ENCODE assay signal across 13 mouse cellular contexts in genomic region chr6:122570695-122571616, GRCm38 (mm10). TPM values are rescaled to one million over a fixed set of nuclear protein-coding genes. Genes with fewer than 3 reads are reported as not detected.
DNase-seq lines count a peak whose midpoint lies in the region; ATAC-seq and TF ChIP-seq lines count a peak whose summit lies in the region.
"Had no signal": no experiment of that assay in that cellular context is flagged by ENCODE, and none has a peak within 500 bp of the region (broad histone marks: within the 10 kb centered on the region; RNA-seq: fewer than 3 reads in every experiment).

No protein-coding gene starts in this region.

- no peak for TF ChIP-seq CTCF in bone marrow macrophage, adult 2 months (IDR thresholded peaks at IDR 0.05; ENCODE audit: low read depth, low read length)

- no peaks in the 10 kb centered on the region for H3K4me1 ChIP-seq in neural tube, embryonic 13.5 days (replicated peaks)
- peaks cover 65% of the 10 kb centered on the region for H3K4me1 ChIP-seq in bone marrow macrophage, adult 2 months (ENCODE audit: control insufficient read depth, insufficient read depth, low read length)
- no peaks in the 10 kb centered on the region; the same call in 1 of the 2 replicates for H3K4me1 ChIP-seq in liver, embryonic 13.5 days (replicated peaks)

- peak overlapping the region; percentile 59; the same call in 1 of the 2 replicates for H3K27ac ChIP-seq in neural tube, embryonic 13.5 days (replicated peaks)
- H3K27ac ChIP-seq in bone marrow macrophage, adult 2 months (ENCODE audit: insufficient read depth, low read depth, low read length): peak overlapping the region; percentile 98
- H3K27ac ChIP-seq in liver, embryonic 13.5 days: no peak overlapping the region
- H3K27ac ChIP-seq: heart, embryonic 13.5 days had no signal

- no peak for TF ChIP-seq POLR2A in bone marrow macrophage, adult 2 months (IDR thresholded peaks at IDR 0.05; ENCODE audit: borderline replicate concordance, low read depth, low read length)

- no peaks in the 10 kb centered on the region for H3K27me3 ChIP-seq in neural tube, embryonic 13.5 days
- H3K27me3 ChIP-seq in liver, embryonic 13.5 days: no peaks in the 10 kb centered on the region

- H3K4me2 ChIP-seq in neural tube, embryonic 13.5 days: no peak overlapping the region
- H3K4me2 ChIP-seq in liver, embryonic 13.5 days: no peak overlapping the region
- H3K4me2 ChIP-seq: heart, embryonic 13.5 days had no signal

- H3K4me3 ChIP-seq in neural tube, embryonic 13.5 days: no peak overlapping the region
- peak overlapping the region; percentile 28 for H3K4me3 ChIP-seq in bone marrow macrophage, adult 2 months (ENCODE audit: insufficient read depth, low read length)
- H3K4me3 ChIP-seq in liver, embryonic 13.5 days (replicated peaks): no peak overlapping the region
- H3K4me3 ChIP-seq: heart, embryonic 13.5 days had no signal

- no peak for DNase-seq in neural tube, embryonic 10.5 days (ENCODE audit: extremely low spot score, low spot score)
- DNase-seq in liver, embryonic 13.5 days: no peak
- no peak for DNase-seq in ovary, postnatal 36 days (ENCODE audit: low spot score)
- DNase-seq in kidney, postnatal 14 days: no peak
- DNase-seq in kidney, adult 18-20 months: no peak
- DNase-seq: kidney, adult 8-10 months; right cerebral cortex, postnatal 14 days had no signal

- ATAC-seq in neural tube, embryonic 13.5 days (ENCODE audit: low read depth): no peak
- ATAC-seq in liver, embryonic 13.5 days (ENCODE audit: low read depth): peak; percentile 57
- ATAC-seq: forebrain, embryonic 14.5 days had no signal

- H3K36me3 ChIP-seq in neural tube, embryonic 13.5 days: no peaks in the 10 kb centered on the region
- H3K36me3 ChIP-seq in liver, embryonic 13.5 days: no peaks in the 10 kb centered on the region
- H3K36me3 ChIP-seq: heart, embryonic 13.5 days had no signal

- no peak overlapping the region for H3K9ac ChIP-seq in neural tube, embryonic 13.5 days
- H3K9ac ChIP-seq in liver, embryonic 13.5 days: no peak overlapping the region
- H3K9ac ChIP-seq: heart, embryonic 13.5 days had no signal

- 76% methylated on average over 8 of the region's 8 CpGs for WGBS in neural tube, embryonic 13.5 days
- WGBS in liver, embryonic 13.5 days (ENCODE audit: insufficient replicate concordance): 26% methylated on average over 8 of the region's 8 CpGs

- H3K9me3 ChIP-seq in neural tube, embryonic 13.5 days: no peaks in the 10 kb centered on the region
- H3K9me3 ChIP-seq in liver, embryonic 13.5 days (replicated peaks): no peaks in the 10 kb centered on the region
- H3K9me3 ChIP-seq: heart, embryonic 13.5 days had no signal

RNA-seq across cellular contexts. Expression of gene Aicda, which starts 17.4 kb away (rescaled TPM):
- 0.45 TPM in 2 replicates for polyA plus RNA-seq in neural tube, embryonic 13.5 days (2015; fragmentation: Nextera tagmentation; extraction: Ambion mirVana)
- 0.45 TPM in 1 of 2 replicates, not detected in the other for polyA plus RNA-seq in bone marrow macrophage, adult 2 months (2012; ENCODE audit: insufficient read depth, insufficient read length, missing spikeins)
- polyA plus RNA-seq in liver, embryonic 13.5 days (2015; fragmentation: Nextera tagmentation; extraction: Ambion mirVana): not detected in 2 replicates
- polyA plus RNA-seq: cortical plate, adult 2 months; heart, embryonic 13.5 days; urinary bladder, adult 2 months had no signal

RNA-seq across cellular contexts. Expression of gene Apobec1, which starts 31.3 kb away (rescaled TPM):
- polyA plus RNA-seq in neural tube, embryonic 13.5 days (2015; fragmentation: Nextera tagmentation; extraction: Ambion mirVana): 2.1 and 2.3 TPM in 2 replicates
- polyA plus RNA-seq in bone marrow macrophage, adult 2 months (2012; ENCODE audit: insufficient read depth, insufficient read length, missing spikeins): 664 and 728 TPM in 2 replicates
- 2.8 and 3.8 TPM in 2 replicates for polyA plus RNA-seq in liver, embryonic 13.5 days (2015; fragmentation: Nextera tagmentation; extraction: Ambion mirVana)

RNA-seq across cellular contexts. Expression of gene Gdf3, which starts 38.9 kb away (rescaled TPM):
- not detected in 2 replicates for polyA plus RNA-seq in neural tube, embryonic 13.5 days (2015; fragmentation: Nextera tagmentation; extraction: Ambion mirVana)
- polyA plus RNA-seq in bone marrow macrophage, adult 2 months (2012; ENCODE audit: insufficient read depth, insufficient read length, missing spikeins): 30.2 and 32.0 TPM in 2 replicates
- 5.4 and 5.6 TPM in 2 replicates for polyA plus RNA-seq in liver, embryonic 13.5 days (2015; fragmentation: Nextera tagmentation; extraction: Ambion mirVana)
- polyA plus RNA-seq: cortical plate, adult 2 months; forebrain, embryonic 14.5 days; urinary bladder, adult 2 months had no signal

RNA-seq across cellular contexts. Expression of gene Dppa3, which starts 55.3 kb away (rescaled TPM):
- polyA plus RNA-seq in neural tube, embryonic 13.5 days (2015; fragmentation: Nextera tagmentation; extraction: Ambion mirVana): not detected in 2 replicates
- 14.6 and 20.2 TPM in 2 replicates for polyA plus RNA-seq in bone marrow macrophage, adult 2 months (2012; ENCODE audit: insufficient read depth, insufficient read length, missing spikeins)
- not detected in 2 replicates for polyA plus RNA-seq in liver, embryonic 13.5 days (2015; fragmentation: Nextera tagmentation; extraction: Ambion mirVana)
- polyA plus RNA-seq: cortical plate, adult 2 months; forebrain, embryonic 14.5 days; heart, embryonic 13.5 days had no signal

Comparison
In these comparisons a context has a peak if more than half of its experiments do, and no peak if none do; other contexts are left out.
1. RNA of gene Apobec1, which starts 31.3 kb away (polyA plus RNA-seq): 664 to 728 TPM in bone marrow macrophage, adult 2 months; 2.8 to 3.8 TPM in liver, embryonic 13.5 days and 2.1 to 2.3 TPM in neural tube, embryonic 13.5 days; every median in the first group is over 100 times any median in the second.